ENCODE assay signal across 8 mouse cellular contexts in the genomic region with DNA sequence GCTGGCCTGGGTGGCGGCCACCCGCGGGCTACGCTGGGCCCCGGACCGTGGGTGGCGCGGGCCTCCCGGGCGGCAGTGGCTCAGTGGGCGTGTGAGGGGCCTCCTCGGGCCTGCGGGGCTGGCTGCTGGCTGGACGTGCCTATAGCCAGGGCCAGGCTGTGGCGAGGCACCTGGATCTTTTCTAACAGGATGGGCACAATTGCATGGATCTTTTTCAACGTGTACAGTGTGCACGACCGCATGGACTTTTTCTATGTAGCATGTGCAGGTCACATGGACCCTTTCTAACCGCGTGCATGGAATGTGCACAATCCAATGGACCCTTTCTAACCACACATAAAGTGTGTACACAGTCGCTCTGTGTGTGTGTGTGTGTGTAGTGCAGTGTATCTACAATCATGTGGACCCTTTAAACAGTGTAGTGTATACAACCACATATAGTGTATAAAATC. TPM values are rescaled to one million over a fixed set of nuclear protein-coding genes. Genes with fewer than 3 reads are reported as not detected.
DNase-seq lines count a peak whose midpoint lies in the region; ATAC-seq and TF ChIP-seq lines count a peak whose summit lies in the region.

No protein-coding gene starts in this region.

- H3K27ac ChIP-seq in heart, embryonic 12.5 days (ENCODE audit: poor library complexity, severe bottlenecking), result peak overlapping the region; percentile 86
- H3K27ac ChIP-seq in embryonic facial prominence, embryonic 13.5 days, result peak overlapping the region; percentile 94
- peak overlapping the region; percentile 94 for H3K27ac ChIP-seq in limb, embryonic 13.5 days
- no peak overlapping the region; the same call in 1 of the 2 replicates for H3K27ac ChIP-seq in olfactory bulb, adult 2 months (ENCODE audit: insufficient read depth, low read depth, low read length)

- H3K9me3 ChIP-seq in heart, embryonic 12.5 days (replicated peaks), result no peaks in the 10 kb centered on the region
- H3K9me3 ChIP-seq in embryonic facial prominence, embryonic 13.5 days, result no peaks in the 10 kb centered on the region
- no peaks in the 10 kb centered on the region for H3K9me3 ChIP-seq in limb, embryonic 13.5 days

- no peaks in the 10 kb centered on the region for H3K27me3 ChIP-seq in heart, embryonic 12.5 days (replicated peaks)
- H3K27me3 ChIP-seq in embryonic facial prominence, embryonic 13.5 days, result no peaks in the 10 kb centered on the region
- H3K27me3 ChIP-seq in limb, embryonic 13.5 days, result no peaks in the 10 kb centered on the region

- 6% methylated on average over 21 of the region's 21 CpGs for WGBS in heart, embryonic 12.5 days
- 4% methylated on average over 21 of the region's 21 CpGs for WGBS in embryonic facial prominence, embryonic 13.5 days
- 5% methylated on average over 21 of the region's 21 CpGs for WGBS in limb, embryonic 13.5 days
- WGBS in olfactory bulb, adult 2 months, result 3% methylated on average over 20 of the region's 21 CpGs

- peak overlapping the region; percentile 90 for H3K4me2 ChIP-seq in heart, embryonic 12.5 days
- H3K4me2 ChIP-seq in embryonic facial prominence, embryonic 13.5 days, result peak overlapping the region; percentile 97
- H3K4me2 ChIP-seq in limb, embryonic 13.5 days (replicated peaks), result peak overlapping the region; percentile 96

- no peaks in the 10 kb centered on the region for H3K36me3 ChIP-seq in heart, embryonic 12.5 days
- H3K36me3 ChIP-seq in embryonic facial prominence, embryonic 13.5 days, result no peaks in the 10 kb centered on the region
- no peaks in the 10 kb centered on the region for H3K36me3 ChIP-seq in limb, embryonic 13.5 days

- H3K9ac ChIP-seq in heart, embryonic 12.5 days, result peak overlapping the region; percentile 87
- H3K9ac ChIP-seq in embryonic facial prominence, embryonic 13.5 days, result peak overlapping the region; percentile 84
- H3K9ac ChIP-seq in limb, embryonic 13.5 days, result peak overlapping the region; percentile 84

- DNase-seq in heart, postnatal 4 days, result no peak
- no peak for DNase-seq in thymus, adult 18-20 months
- no peak for DNase-seq in urinary bladder, adult 2 months (ENCODE audit: low spot score)

- no peak for TF ChIP-seq POLR2A in olfactory bulb, adult 2 months (IDR thresholded peaks at IDR 0.05; ENCODE audit: insufficient read depth, low read depth, low read length)

- no peak for TF ChIP-seq CTCF in olfactory bulb, adult 2 months (IDR thresholded peaks at IDR 0.05; ENCODE audit: insufficient read depth, low read depth, low read length)

- H3K4me3 ChIP-seq in heart, embryonic 12.5 days, result peak overlapping the region; percentile 83
- H3K4me3 ChIP-seq in embryonic facial prominence, embryonic 13.5 days, result peak overlapping the region; percentile 76
- H3K4me3 ChIP-seq in limb, embryonic 13.5 days, result peak overlapping the region; percentile 73
- peak overlapping the region; percentile 82 for H3K4me3 ChIP-seq in olfactory bulb, adult 2 months (ENCODE audit: insufficient read depth, low read depth, low read length)

- peaks cover 23% of the 10 kb centered on the region for H3K4me1 ChIP-seq in heart, embryonic 12.5 days (replicated peaks)
- peaks cover 28% of the 10 kb centered on the region for H3K4me1 ChIP-seq in embryonic facial prominence, embryonic 13.5 days
- H3K4me1 ChIP-seq in limb, embryonic 13.5 days, result peaks cover 31% of the 10 kb centered on the region
- H3K4me1 ChIP-seq in olfactory bulb, adult 2 months (ENCODE audit: control insufficient read depth, insufficient read depth, low read length), result peaks cover 7% of the 10 kb centered on the region

- peak; percentile 69 for ATAC-seq in heart, embryonic 12.5 days (ENCODE audit: insufficient number of reproducible peaks, low FRiP score)
- peak; percentile 7 for ATAC-seq in CD4-positive, CD25-positive, alpha-beta regulatory T cell, adult 4 months
- ATAC-seq in embryonic facial prominence, embryonic 13.5 days (ENCODE audit: insufficient number of reproducible peaks, insufficient read depth, low FRiP score, low TSS enrichment, low read depth), result peak; percentile 63
- ATAC-seq in limb, embryonic 13.5 days (ENCODE audit: low FRiP score, low read depth), result peak; percentile 81; the same call in 1 of the 2 replicates

RNA-seq across cellular contexts. Expression of a gene that starts 0.5 kb away (rescaled TPM):
- 8.8 and 9.9 TPM in 2 replicates for polyA plus RNA-seq in heart, embryonic 12.5 days (2016; fragmentation: Nextera tagmentation; extraction: Ambion mirVana)
- 10 to 100 TPM; 13.6 to 16.0 TPM for total RNA-seq in heart, postnatal 4 days (2021)
- 100 to 1,000 TPM; 167 to 170 TPM for polyA plus RNA-seq in CD4-positive, CD25-positive, alpha-beta regulatory T cell, adult 4 months (2017; shearing (Covaris generic))
- 23.7 and 29.1 TPM in 2 replicates for polyA plus RNA-seq in embryonic facial prominence, embryonic 13.5 days (2015; fragmentation: Nextera tagmentation; extraction: Ambion mirVana)
- polyA plus RNA-seq in limb, embryonic 13.5 days (2015; fragmentation: Nextera tagmentation; extraction: Ambion mirVana), result 33.3 and 37.8 TPM in 2 replicates
- polyA plus RNA-seq in olfactory bulb, adult 2 months (2012; ENCODE audit: insufficient read depth, insufficient read length, low replicate concordance, missing spikeins), result not detected in 2 replicates
- polyA plus RNA-seq in urinary bladder, adult 2 months (2012; rRNA removed), result 3.4 and 5.7 TPM in 2 replicates

RNA-seq across cellular contexts. Expression of a gene that starts 45.0 kb away (rescaled TPM):
- polyA plus RNA-seq in heart, embryonic 12.5 days (2016; fragmentation: Nextera tagmentation; extraction: Ambion mirVana), result 9.0 and 9.5 TPM in 2 replicates
- total RNA-seq in heart, postnatal 4 days (2021), result 1 to 10 TPM; 7.8 to 9.7 TPM
- polyA plus RNA-seq in CD4-positive, CD25-positive, alpha-beta regulatory T cell, adult 4 months (2017; shearing (Covaris generic)), result 10 to 100 TPM; 25.5 to 32.4 TPM
- 17.0 and 19.7 TPM in 2 replicates for polyA plus RNA-seq in embryonic facial prominence, embryonic 13.5 days (2015; fragmentation: Nextera tagmentation; extraction: Ambion mirVana)
- 13.0 and 13.3 TPM in 2 replicates for polyA plus RNA-seq in limb, embryonic 13.5 days (2015; fragmentation: Nextera tagmentation; extraction: Ambion mirVana)
- polyA plus RNA-seq in olfactory bulb, adult 2 months (2012; ENCODE audit: insufficient read depth, insufficient read length, low replicate concordance, missing spikeins), result not detected in 2 replicates
- 16.7 and 16.8 TPM in 2 replicates for polyA plus RNA-seq in urinary bladder, adult 2 months (2012; rRNA removed)

Comparison
In these comparisons a context has a peak if more than half of its experiments do, and no peak if none do; other contexts are left out.
1. ATAC-seq: peak in every context shown above with its lines; median percentile 81 in limb, embryonic 13.5 days; 69 in heart, embryonic 12.5 days; 63 in embryonic facial prominence, embryonic 13.5 days; 7 in CD4-positive, CD25-positive, alpha-beta regulatory T cell, adult 4 months.
2. RNA of a gene that starts 45.0 kb away (polyA plus RNA-seq): 25.5 to 32.4 TPM in CD4-positive, CD25-positive, alpha-beta regulatory T cell, adult 4 months, 17.0 to 19.7 TPM in embryonic facial prominence, embryonic 13.5 days, 16.7 to 16.8 TPM in urinary bladder, adult 2 months, 13.0 to 13.3 TPM in limb, embryonic 13.5 days and 9.0 to 9.5 TPM in heart, embryonic 12.5 days; not detected in olfactory bulb, adult 2 months; every median in the first group is over 10 times any median in the second.
3. Peak in every context shown above with its lines, with median percentiles within 50 percentile points of each other: H3K4me2 ChIP-seq, H3K4me3 ChIP-seq and H3K9ac ChIP-seq.